Comparison of ENCODE assay signal across 31 mouse cellular contexts in genomic region chr2:74901764-74902295, GRCm38 (mm10).
DNase-seq lines count a peak whose midpoint lies in the region; ATAC-seq lines count a peak whose summit lies in the region.
"Had no signal": no experiment of that assay in that cellular context is flagged by ENCODE, and none has a peak within 500 bp of the region (broad histone marks: within the 10 kb centered on the region; RNA-seq: fewer than 3 reads in every experiment).

No protein-coding gene starts in this region.

- ATAC-seq in kidney, embryonic 16.5 days (ENCODE audit: low FRiP score, low TSS enrichment): peak; percentile 42; the same call in 1 of the 2 replicates
- no peak for ATAC-seq in erythroid progenitor cell, adult 5-6 weeks (replicated peaks; ENCODE audit: low FRiP score, poor library complexity, severe bottlenecking)
- ATAC-seq: activated CD4-positive, CD25-positive, alpha-beta regulatory T cell, adult 4 months; forebrain, embryonic 15.5 days; hindbrain, embryonic 16.5 days; lung, postnatal 0 days had no signal

- WGBS in kidney, embryonic 16.5 days: 21% methylated on average over 3 of the region's 3 CpGs

- no peaks in the 10 kb centered on the region for H3K9me3 ChIP-seq in kidney, embryonic 16.5 days (ENCODE audit: low read length)
- H3K9me3 ChIP-seq: embryonic facial prominence, embryonic 15.5 days; forebrain, embryonic 15.5 days; heart, embryonic 12.5 days; liver, embryonic 13.5 days; megakaryocyte, embryonic 14.5 days had no signal

- H3K4me2 ChIP-seq in kidney, embryonic 16.5 days (replicated peaks; ENCODE audit: low read depth, low read length): no peak overlapping the region
- H3K4me2 ChIP-seq: embryonic facial prominence, embryonic 15.5 days; forebrain, embryonic 15.5 days; heart, embryonic 12.5 days; liver, embryonic 13.5 days had no signal

- no peak overlapping the region for H3K4me3 ChIP-seq in kidney, embryonic 16.5 days (ENCODE audit: low read length)
- H3K4me3 ChIP-seq: embryonic facial prominence, embryonic 15.5 days; forebrain, embryonic 15.5 days; heart, adult 2 months; heart, embryonic 12.5 days; liver, embryonic 13.5 days; megakaryocyte, embryonic 14.5 days; myocyte had no signal

- H3K4me1 ChIP-seq in kidney, embryonic 16.5 days (ENCODE audit: insufficient read depth, low read length): peaks cover 20% of the 10 kb centered on the region; the same call in 1 of the 2 replicates
- H3K4me1 ChIP-seq: forebrain, embryonic 15.5 days; liver, embryonic 13.5 days; megakaryocyte, embryonic 14.5 days had no signal

- no peaks in the 10 kb centered on the region for H3K27me3 ChIP-seq in kidney, embryonic 16.5 days (ENCODE audit: insufficient read depth, low read length)
- H3K27me3 ChIP-seq: embryonic facial prominence, embryonic 15.5 days; forebrain, embryonic 15.5 days; heart, embryonic 12.5 days; liver, embryonic 13.5 days had no signal

- no peak for DNase-seq in kidney, postnatal 10 days
- DNase-seq in embryo, embryonic 10 days (ENCODE audit: low spot score): peak; percentile 74
- DNase-seq in embryo, embryonic 10.5 days (ENCODE audit: low spot score): peak; percentile 67
- peak; percentile 58 for DNase-seq in mesoderm, embryonic 11.5 days (ENCODE audit: low read depth, low spot score)
- no peak for DNase-seq in right cerebral cortex, adult 18-20 months
- DNase-seq: adrenal gland, adult 2 months; adrenal gland, postnatal 36 days; B cell, adult 2 months; cerebellum, adult 18-20 months; cerebellum, postnatal 10 days; heart, adult 2 months; kidney, adult 18-20 months; layer of hippocampus, postnatal 36 days; left cerebral cortex, postnatal 4 days; liver, embryonic 13.5 days; lung, adult 18-20 months; lung, postnatal 4 days; right cerebral cortex, postnatal 4 days; thymus, adult 18-20 months; thymus, postnatal 36 days had no signal

- no peak overlapping the region for H3K9ac ChIP-seq in kidney, embryonic 16.5 days (replicated peaks; ENCODE audit: low read length)
- H3K9ac ChIP-seq: embryonic facial prominence, embryonic 15.5 days; forebrain, embryonic 15.5 days; heart, embryonic 12.5 days; liver, embryonic 13.5 days had no signal

- no peaks in the 10 kb centered on the region for H3K36me3 ChIP-seq in kidney, embryonic 16.5 days (ENCODE audit: insufficient read depth, low read length)
- H3K36me3 ChIP-seq: embryonic facial prominence, embryonic 15.5 days; forebrain, embryonic 15.5 days; heart, embryonic 12.5 days; liver, embryonic 13.5 days had no signal

- peak overlapping the region; percentile 50; the same call in 1 of the 2 replicates for H3K27ac ChIP-seq in kidney, embryonic 16.5 days (ENCODE audit: low read length)
- H3K27ac ChIP-seq: embryonic facial prominence, embryonic 15.5 days; forebrain, embryonic 15.5 days; heart, adult 2 months; liver, embryonic 13.5 days; stomach, postnatal 0 days had no signal

Comparison
In these comparisons a context has a peak if more than half of its experiments do, and no peak if none do; other contexts are left out.
1. DNase-seq: peak in embryo, embryonic 10 days (single experiment), embryo, embryonic 10.5 days (single experiment) and mesoderm, embryonic 11.5 days (single experiment); none in kidney, postnatal 10 days (single experiment) and right cerebral cortex, adult 18-20 months (single experiment).